Mouse (Mus musculus) telencephalon, adult 2 months (tissue): ENCODE data around the gene Cpa2.

Experiments
- DNase-seq: peaks from one replicate; pipeline ENCODE4 v3.0.0-alpha.2; 2011; ENCODE audit warnings: low read depth, low spot score

Gene Cpa2

GRCm38 (mm10) chr6:30576477-30577203 is 35.3 kb downstream of the Cpa2 start:
- DNase-seq: no peak

DNA sequence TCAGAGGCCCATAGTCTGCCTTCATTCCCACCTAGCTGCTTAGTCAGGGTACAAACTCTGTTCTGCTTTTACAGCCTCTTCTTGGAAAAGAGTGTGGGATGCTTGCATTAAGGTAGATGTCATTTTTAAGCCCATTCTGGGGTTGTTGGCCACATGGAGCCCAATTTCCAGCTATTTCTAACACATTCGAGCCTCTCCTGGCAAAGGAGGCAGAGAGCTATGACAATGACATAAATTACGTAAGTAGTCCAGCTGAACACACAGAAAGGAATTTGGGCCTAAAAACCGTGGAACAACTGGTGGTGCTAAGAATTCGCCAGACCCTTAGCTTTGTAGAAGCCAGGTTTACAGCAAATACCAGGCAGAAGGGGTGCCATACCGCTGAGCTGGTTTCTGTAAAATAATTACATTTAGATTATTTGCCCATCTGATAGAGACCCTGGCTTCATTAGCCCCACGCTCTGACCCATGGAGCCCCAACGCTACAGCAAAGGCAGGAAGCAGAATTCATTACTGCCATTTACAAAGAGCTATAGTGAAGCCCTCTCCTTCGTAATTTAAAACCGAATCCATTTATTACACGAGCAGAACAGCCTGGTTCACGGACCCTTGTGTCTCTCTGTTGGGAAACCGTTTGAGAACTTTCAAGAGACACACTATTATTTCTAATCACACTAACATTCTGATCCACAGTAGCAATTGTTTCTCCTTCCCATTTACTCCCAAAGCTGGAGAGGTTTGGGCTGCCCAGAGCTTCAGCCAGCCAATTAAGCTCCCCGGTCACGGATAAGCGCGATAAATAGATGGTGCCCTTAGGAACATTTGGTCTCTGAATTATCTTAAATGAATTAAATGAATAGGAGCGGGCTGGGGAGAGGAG is 38.8 kb downstream of the Cpa2 start:
- peak; percentile 55 for DNase-seq

DNA sequence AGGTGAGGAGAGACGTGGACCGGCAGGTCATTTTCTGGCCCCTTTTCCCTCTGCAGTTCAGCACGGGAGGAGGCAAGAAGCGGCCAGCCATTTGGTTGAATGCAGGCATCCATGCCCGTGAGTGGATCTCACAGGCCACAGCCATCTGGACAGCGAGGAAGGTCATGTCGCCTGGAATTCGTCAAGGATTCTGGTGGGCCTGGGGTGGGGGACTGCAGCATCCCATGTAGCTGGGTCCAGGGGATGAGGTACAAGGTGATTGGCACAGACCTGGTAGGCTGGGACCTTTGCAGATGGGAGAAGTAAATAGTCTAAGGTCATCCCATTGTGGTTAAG is 39.4 kb downstream of the Cpa2 start:
- no peak for DNase-seq

- DNase-seq: no peak
These were observed 45.6 kb downstream of the Cpa2 start for GRCm38 (mm10) chr6:30586886-30587442.

DNA sequence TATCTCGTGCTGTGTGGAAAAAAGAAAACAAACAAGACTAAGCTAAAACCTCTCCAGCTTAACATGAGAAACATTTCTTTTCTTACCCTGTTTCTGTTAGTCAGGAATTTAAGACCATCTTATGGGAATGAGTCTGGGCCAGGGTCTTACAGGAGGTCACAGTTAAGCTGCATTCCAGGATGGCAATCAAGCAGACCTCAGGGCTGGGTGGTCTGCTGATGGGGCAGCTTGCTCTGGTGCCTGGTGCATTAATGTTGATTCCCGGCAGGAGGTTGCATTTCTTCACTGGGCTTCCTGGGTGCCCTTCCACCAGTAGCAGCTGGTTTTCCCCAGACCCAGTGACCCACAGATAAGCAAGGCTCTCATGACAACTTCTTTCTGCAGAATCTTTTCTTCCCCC is 48.4 kb downstream of the Cpa2 start:
- no peak for DNase-seq

- DNase-seq: no peak
These were observed 50.5 kb downstream of the Cpa2 start for GRCm38 (mm10) chr6:30591851-30592404.

DNA sequence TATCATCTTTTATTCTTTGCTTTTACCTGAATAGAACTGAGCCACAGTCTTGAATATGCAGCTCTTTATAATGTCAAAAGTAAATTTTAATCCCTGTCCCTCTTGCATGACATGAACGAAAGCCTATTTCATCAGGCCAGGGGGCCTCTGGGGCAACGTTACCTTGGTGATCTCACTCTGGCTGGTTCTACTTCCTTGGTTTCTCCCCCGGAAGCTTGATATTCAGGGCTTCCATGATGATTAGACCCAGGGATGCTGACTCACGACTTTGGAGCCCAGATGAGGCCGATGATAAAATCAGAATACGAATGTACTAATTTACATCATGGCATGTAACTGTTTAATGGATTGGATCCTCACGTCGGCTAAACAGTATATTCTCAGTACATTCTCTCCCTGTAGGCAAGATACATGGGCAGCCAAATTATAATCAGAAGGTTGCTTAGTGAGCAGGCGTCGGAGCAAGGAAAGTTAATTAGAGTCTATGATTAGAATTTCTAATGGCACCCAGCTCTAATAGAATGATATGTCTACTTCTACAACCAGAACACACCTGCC is 51.1 kb downstream of the Cpa2 start:
- no peak for DNase-seq

GRCm38 (mm10) chr6:30594364-30594763 is 53.0 kb downstream of the Cpa2 start:
- DNase-seq: no peak

DNA sequence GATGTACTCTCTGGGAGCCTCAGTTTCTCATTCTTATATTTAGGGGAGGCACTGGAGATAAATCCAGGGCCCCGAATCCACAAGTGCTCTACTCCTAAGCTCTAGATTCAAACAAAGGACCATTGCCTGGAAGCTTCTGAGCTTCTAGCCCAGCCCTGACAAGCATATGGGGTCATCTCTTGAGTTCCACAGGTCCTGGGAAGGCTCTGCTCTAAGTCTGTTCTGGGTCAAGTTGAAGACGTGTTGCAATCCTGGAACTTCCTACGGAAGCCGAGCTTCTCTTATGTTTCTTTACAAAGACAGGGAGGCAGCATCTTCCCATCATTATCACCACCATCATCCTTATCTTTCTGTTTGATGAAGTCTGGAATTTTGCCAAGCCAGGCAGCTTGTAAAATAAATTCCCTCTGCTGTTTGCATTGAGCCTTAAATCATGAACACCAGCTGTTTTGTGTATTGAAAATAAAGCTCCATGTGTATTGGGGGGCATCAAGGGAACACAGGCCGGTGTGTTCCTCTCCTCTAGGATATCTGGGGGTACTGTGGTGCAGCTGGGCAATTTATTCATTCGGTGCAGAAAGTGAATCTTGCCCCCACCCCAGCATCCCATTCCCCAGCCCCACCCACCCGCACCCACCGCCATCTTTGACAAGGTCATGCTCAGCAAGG is 55.0 kb downstream of the Cpa2 start:
- DNase-seq: no peak

DNA sequence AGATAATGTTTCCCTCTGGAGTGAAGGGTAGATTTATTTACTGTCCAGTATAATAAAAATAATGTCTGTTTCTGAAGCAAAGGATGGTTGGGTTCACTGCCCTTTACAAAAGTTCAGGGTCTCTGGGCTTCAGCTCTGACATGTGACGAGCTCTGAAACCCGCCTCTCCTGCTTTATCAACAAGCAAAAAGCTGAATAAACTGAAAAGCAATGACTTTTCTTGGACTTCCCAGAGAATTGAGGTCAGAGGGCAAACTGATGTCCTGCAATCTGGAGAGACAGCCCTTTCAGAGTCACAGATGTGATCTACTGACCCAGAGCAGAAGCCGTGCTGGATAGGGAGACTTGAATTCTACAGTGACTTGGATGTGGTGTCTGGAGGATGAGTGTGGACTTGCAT is 58.7 kb downstream of the Cpa2 start:
- DNase-seq: no peak

DNA sequence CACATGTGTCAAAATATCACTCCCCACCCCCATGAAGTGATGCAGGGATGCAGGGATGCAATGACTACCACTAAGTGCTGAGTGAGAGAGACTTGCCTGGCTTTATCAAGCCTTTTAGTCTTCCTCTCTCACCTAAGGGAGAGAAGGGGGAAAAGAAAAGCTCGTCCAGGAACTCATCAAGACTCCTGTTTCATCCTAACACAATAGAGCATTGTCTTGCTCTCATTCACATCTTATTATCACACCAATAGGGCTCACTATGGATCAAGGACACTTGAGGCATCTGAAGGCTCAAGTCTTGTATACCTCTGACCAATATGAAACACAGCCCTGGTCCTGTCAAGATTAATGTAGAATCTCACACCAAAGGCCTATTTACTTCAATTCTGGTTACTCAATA is 59.6 kb downstream of the Cpa2 start:
- no peak for DNase-seq

DNA sequence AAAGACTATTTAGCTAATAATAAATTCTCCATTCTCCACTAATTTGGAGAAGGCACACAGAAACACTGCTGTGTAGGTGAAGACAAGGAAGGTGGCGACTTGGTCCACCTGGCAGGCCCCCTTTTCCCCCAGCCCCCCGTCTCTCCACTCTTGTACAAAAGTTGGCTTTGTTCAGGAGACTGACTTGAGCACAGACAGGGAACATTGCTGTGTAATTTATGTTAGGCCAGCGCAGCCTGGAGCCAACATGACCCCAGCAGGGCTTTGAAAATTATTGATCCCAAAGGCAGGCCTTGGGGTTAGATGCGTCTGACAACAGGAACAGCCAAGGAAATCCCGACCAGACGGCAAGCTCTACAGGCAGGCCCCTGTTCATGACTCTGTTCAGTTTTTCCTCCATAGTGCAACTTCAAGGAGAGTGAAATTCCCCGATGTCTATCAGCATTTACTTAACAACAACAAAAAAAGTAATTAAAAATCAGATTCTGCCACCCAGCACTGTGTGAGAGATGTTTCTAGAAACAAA is 63.0 kb downstream of the Cpa2 start:
- DNase-seq: no peak

DNA sequence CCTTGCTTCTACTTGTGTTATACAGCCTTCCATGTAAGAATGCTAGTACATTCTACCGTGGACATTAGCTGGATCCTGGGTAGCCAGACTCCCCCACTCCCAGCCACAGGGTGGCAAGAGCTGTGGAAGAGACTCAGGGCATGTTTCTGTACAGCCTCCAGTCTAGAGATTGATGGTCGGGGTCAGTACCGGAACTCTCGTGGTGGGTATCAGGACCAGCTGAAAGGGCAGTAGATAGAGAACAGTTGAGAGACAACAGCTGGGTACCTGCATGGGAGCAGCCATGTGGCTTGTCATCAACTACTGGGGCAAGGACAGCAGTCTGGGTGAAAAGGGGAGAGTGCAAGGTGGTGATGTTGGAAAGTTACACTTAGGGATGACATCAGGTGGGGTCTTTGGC is 63.7 kb downstream of the Cpa2 start:
- no peak for DNase-seq

DNA sequence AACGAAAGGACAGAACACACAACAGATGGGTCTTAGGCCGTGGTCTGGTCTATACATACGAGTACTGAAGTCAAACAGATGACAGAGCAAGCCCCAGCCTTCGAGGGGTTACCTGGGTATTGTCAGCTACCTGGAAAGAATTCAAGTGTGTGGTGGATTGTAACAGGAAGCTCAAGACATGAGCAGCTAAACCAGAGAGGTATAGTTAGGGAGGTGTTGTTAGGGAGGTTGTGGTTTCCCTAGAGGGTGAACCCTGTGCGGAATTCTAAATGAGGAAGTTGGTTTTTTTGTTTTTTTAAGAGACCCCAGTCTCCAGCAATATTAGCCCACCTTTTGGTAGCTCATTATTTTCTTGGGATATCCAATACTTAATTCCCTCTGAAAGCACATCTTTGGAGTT is 64.3 kb downstream of the Cpa2 start:
- no peak for DNase-seq

GRCm38 (mm10) chr6:30610710-30611109 is 69.3 kb downstream of the Cpa2 start, which contains the start of gene Cpa5:
Gene Cpa5 (plus strand): TSS chr6:30611010.
- no peak for DNase-seq

GRCm38 (mm10) chr6:30611212-30611611 is 69.8 kb downstream of the Cpa2 start:
- DNase-seq: no peak
